Mouse (Mus musculus) cerebellum, adult 2 months (tissue): ENCODE measurements around the gene Cdh22. TPM values are rescaled to one million over a fixed set of nuclear protein-coding genes. Genes with fewer than 3 reads are reported as not detected.
A peak's percentile ranks its signal among the peaks of the same experiment; 100 is the strongest.

Source experiments
- DNase-seq, 2 experiments: peaks; one replicate each; pipeline ENCODE4 v3.0.0; 2021
- H3K27ac ChIP-seq: fragments of 200-500 bp; 2 replicates; pipeline ENCODE4 v1.5.1; 2012; ENCODE audit warnings: low read length, control low read depth, inconsistent platforms; ENCODE audit not compliant: insufficient read depth
- H3K27me3 ChIP-seq: fragments of 200-500 bp; 2 replicates; pipeline ENCODE4 v1.6.1; 2012; ENCODE audit warnings: inconsistent platforms, mild to moderate bottlenecking, low read length, moderate library complexity; ENCODE audit not compliant: control insufficient read depth, insufficient read depth
- H3K4me1 ChIP-seq: fragments of 200-500 bp; 2 replicates; pipeline ENCODE4 v1.6.1; 2011; ENCODE audit warnings: low read length; ENCODE audit not compliant: control insufficient read depth, insufficient read depth
- H3K4me3 ChIP-seq: fragments of 200-500 bp; replicated peaks from 2 replicates; pipeline ENCODE3; 2011; ENCODE audit warnings: mild to moderate bottlenecking, low read depth, low read length, control low read depth; ENCODE audit not compliant: insufficient read depth
- CTCF ChIP-seq: fragments of 200-500 bp; IDR thresholded peaks from 2 replicates; pipeline ENCODE4 v1.5.1; 2011; ENCODE audit warnings: low read depth, mild to moderate bottlenecking, control low read depth, low read length, moderate library complexity, borderline replicate concordance; ENCODE audit not compliant: insufficient read depth
- POLR2A ChIP-seq: fragments of 200-500 bp; IDR thresholded peaks from 2 replicates; pipeline ENCODE4 v1.6.1; 2011; ENCODE audit warnings: low read length, control low read depth, borderline replicate concordance; ENCODE audit not compliant: insufficient read depth
- WGBS: fragments of 180-500 bp; shearing (Covaris S2); methylation state at CpG from one replicate; pipeline ENCODE4 v1.1.7; 2018; 5-methylcytosine and 5-hydroxymethylcytosine counted together
- polyA plus RNA-seq: library from polyadenylated mRNA; depleted of rRNA; stranded (reverse); fragments of >200 nt; gene quantifications from 2 replicates; pipeline ENCODE4 v1.2.3, GENCODE M21; 2012

The Cdh22 gene
- polyA plus RNA-seq, 1 experiment, result 51.9 TPM

DNA sequence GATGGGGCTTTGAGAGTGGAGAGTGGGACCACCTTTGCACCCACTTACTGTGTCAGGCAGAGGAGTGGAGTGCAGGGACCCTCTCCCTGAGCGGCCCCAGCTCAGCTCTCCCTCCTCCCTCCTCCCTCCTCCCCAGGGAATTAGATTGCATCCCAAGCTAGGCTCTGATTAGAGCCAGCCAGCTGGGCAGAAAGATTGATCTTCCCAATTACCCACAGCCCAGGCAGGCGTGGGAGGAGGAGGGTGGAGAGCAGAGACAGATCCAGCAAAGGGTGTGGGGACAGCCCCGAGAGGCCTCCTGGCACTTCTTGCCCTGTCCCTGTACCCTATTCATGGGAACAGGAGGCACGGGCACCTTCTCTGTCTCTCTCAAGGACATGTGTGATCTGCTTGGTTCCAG lies 105.5 kb downstream of the Cdh22 start:
- H3K4me1 ChIP-seq, result no peaks in the 10 kb centered on the region
- DNase-seq, result no peak
- TF ChIP-seq CTCF, result no peak
- no peak for TF ChIP-seq POLR2A
- 73% methylated on average over 4 of the region's 4 CpGs for WGBS
- no peak overlapping the region for H3K4me3 ChIP-seq
- no peak overlapping the region for H3K27ac ChIP-seq
- no peaks in the 10 kb centered on the region for H3K27me3 ChIP-seq

DNA sequence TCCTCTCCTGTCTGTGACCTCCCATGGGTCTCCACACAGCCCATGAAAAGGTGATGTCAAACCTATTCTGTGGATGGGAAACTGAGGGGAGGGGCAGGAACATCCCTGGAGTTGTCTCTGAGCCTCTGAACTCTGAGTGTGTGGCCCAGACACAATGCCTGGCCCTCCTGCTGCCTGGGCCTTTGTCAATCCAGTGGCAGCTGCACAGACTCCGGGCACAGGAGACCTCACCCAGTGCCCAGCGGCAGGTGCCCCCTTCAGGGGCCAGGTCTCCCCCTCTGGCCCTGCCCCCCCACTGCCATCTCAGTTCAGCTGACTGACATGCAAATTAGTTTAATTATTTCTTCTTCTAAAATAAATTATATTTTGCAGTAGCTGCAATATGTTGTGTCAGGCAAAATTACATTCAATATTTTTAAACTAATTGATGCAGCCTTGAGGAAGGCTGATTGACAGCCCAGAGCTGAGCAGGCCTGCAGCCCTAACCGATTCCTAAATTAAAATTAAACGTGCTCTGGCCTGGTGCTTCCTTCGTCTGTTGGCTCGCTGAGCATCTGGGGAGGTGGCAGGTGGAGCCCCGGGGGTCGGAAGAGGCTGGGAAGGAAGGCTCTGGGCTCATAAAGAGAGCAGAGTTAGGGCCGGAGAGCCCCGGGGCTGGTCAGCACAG lies 107.6 kb downstream of the Cdh22 start:
- Histone ChIP-seq H3K4me3 (no peak overlapping the region), H3K27ac (no peak overlapping the region), H3K27me3 (no peaks in the 10 kb centered on the region), H3K4me1 (no peaks in the 10 kb centered on the region)
- no peak for DNase-seq
- 24% methylated on average over 10 of the region's 10 CpGs for WGBS
- TF ChIP-seq POLR2A (no peak), CTCF (no peak)

DNA sequence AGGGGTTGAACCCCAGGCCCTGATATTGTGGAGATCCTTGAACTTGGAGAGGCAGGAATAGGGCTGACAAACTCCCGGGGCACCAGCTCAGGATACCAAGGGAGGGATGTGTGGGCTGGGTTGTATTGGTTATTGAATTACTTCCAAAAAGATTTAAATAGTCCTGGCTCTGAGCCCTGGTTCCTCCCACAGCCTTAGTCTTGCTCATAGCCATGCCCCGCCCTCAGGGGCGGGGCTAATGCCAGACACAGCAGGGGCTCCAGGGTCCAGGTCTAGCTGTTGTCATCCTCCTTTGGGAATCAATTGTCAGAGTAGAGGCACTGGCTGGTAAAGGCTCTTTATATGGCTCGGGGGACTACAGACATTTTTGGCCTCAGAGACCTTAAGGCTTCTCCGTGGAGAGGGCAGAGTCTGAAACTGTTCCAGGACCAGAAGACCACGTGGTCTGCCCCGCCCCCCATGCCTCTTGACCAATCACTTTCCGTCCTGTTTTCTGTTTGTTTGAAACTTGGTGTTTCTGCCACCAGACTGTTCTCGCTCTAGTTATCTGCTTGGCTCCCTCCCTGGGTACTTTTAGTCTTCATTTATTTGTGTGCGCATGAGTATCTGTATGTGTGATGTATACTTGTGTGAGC lies 113.3 kb downstream of the Cdh22 start:
- 28% methylated on average over 10 of the region's 10 CpGs for WGBS
- Histone ChIP-seq H3K27ac (no peak overlapping the region), H3K27me3 (no peaks in the 10 kb centered on the region), H3K4me3 (no peak overlapping the region), H3K4me1 (peaks cover 6% of the 10 kb centered on the region; the same call in 1 of the 2 replicates)
- TF ChIP-seq CTCF (no peak), POLR2A (no peak)
- DNase-seq, result no peak

DNA sequence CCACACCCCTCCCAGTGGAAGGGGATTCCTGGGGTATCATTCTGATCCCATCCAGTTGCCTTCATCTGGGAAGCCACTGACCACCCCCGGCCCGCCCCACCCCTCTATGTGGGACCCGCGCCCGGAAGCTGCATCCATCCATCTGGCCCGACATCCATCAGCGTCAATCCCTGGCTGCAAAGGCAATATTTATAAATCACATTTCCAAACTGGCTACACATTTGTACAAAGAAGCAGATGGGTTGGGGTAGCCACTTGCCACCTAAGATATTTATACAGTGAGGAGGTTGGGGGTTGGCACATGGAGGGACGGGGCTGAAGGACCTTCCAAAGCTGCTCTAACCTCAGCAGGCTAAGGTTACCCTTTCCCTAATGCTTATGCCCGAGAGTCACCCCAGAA lies 113.9 kb downstream of the Cdh22 start:
- H3K4me1 ChIP-seq, result peaks cover 6% of the 10 kb centered on the region; the same call in 1 of the 2 replicates
- no peak overlapping the region for H3K27ac ChIP-seq
- TF ChIP-seq CTCF (no peak), POLR2A (no peak)
- no peak for DNase-seq
- H3K4me3 ChIP-seq, result no peak overlapping the region
- no peaks in the 10 kb centered on the region for H3K27me3 ChIP-seq
- 57% methylated on average over 9 of the region's 9 CpGs for WGBS

DNA sequence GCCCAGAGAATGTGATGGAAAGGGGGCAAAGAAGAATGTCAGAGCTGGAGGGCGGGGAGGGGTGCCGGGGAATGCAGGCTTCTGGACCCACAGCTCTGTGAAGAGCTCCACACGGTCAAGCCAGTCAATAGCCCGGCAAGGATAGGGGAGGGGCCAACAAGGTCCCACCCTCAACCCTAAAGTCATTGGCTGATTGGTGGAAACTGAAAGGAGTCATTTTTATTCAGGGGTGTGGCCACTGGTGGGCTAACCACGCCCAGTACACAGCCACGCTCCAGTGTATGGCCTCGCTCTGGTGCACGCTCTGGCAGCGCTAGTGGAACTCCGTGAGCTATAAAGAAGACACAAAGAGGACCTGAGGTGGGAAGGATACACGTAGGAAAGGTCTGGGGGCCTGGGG lies 120.9 kb downstream of the Cdh22 start:
- 74% methylated on average over 11 of the region's 11 CpGs for WGBS
- H3K4me3 ChIP-seq, result no peak overlapping the region
- no peaks in the 10 kb centered on the region for H3K27me3 ChIP-seq
- TF ChIP-seq POLR2A, result no peak
- no peak for TF ChIP-seq CTCF
- no peak for DNase-seq
- peaks cover 6% of the 10 kb centered on the region; the same call in 1 of the 2 replicates for H3K4me1 ChIP-seq
- H3K27ac ChIP-seq, result no peak overlapping the region

DNA sequence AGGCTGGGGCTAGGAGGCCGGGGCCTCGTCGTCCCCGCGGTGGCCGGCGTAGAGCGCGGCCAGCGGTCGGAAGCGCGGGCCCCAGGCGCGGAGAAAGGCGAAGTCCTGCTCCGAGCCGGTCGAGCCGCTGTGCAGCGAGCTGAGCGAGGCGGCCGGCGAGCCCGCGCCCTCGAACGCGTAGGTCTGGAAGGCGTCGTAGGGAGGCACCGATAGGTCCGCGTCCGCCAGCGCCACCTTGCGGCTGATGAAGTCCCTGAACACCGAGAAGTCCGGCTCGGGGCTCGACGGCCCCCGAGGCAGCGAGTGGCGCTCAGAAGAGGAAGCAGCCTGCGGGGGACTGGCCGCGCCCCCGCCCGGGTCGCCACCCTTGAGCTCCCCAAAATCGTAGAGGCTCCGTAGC lies 122.5 kb downstream of the Cdh22 start:
- no peak overlapping the region for H3K4me3 ChIP-seq
- WGBS, result 14% methylated on average over 54 of the region's 54 CpGs
- peak; percentile 72 for TF ChIP-seq CTCF
- no peak for TF ChIP-seq POLR2A

DNA sequence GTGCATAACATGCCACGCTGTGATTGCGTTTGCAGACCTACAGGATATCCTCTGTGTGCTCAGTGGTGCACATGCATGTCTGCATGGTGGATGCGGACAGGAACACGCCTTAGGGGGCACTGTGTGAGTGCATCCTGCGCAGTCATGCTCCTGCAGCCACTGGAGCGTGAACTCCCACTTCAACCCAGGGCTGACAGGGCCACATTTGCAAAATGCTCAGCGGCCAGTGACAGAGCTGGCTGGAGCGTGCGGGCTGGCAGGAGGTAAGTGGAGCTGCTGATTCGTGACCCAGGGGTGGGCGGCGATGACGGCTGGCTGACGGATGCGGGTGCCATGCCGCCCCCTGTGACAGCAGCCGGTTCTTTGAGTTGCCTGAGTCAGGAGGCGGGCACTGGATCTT lies 128.1 kb downstream of the Cdh22 start:
- no peak overlapping the region for H3K27ac ChIP-seq
- no peak overlapping the region for H3K4me3 ChIP-seq
- TF ChIP-seq POLR2A, result no peak
- TF ChIP-seq CTCF, result no peak
- peaks cover 7% of the 10 kb centered on the region for H3K4me1 ChIP-seq
- WGBS, result 11% methylated on average over 18 of the region's 18 CpGs
- no peak for DNase-seq
- no peaks in the 10 kb centered on the region for H3K27me3 ChIP-seq

More for the DNA sequence above, 122.5 kb downstream of the Cdh22 start:
- DNase-seq, result peak; percentile 68 to 77
- H3K27me3 ChIP-seq, result no peaks in the 10 kb centered on the region
- no peak overlapping the region for H3K27ac ChIP-seq
- H3K4me1 ChIP-seq, result no peaks in the 10 kb centered on the region

DNA sequence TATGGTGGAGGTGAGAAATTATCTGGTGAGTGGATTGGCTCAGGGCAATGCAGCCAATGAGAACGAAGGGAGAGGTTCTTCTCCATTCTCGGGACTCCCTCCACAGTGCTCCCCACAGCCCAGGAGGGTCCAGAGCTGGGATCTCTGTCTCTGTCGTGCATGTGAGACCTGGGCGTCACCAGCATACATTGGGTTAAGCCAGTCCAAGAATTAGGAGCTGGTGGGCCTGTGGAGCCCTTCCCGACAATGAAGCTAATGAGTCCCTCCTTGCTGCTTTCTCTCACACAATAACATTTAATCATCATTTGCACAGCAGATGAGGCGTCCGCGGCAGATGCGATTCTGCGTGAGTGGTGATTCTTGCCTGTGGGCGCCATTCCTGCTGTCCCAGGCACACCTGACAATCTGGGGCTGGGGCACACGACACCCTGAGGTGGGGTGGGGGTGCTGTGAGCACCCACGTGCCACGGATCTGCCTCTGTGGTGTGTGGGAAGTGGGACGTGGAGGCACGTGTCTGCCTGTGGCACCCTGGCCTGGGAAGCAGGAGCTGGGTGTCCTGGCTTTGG lies 129.1 kb downstream of the Cdh22 start:
- TF ChIP-seq POLR2A, result no peak
- TF ChIP-seq CTCF, result no peak
- Histone ChIP-seq H3K4me1 (peaks cover 7% of the 10 kb centered on the region), H3K27me3 (no peaks in the 10 kb centered on the region), H3K4me3 (no peak overlapping the region), H3K27ac (no peak overlapping the region)
- WGBS, result 84% methylated on average over 16 of the region's 16 CpGs
- DNase-seq, result no peak

DNA sequence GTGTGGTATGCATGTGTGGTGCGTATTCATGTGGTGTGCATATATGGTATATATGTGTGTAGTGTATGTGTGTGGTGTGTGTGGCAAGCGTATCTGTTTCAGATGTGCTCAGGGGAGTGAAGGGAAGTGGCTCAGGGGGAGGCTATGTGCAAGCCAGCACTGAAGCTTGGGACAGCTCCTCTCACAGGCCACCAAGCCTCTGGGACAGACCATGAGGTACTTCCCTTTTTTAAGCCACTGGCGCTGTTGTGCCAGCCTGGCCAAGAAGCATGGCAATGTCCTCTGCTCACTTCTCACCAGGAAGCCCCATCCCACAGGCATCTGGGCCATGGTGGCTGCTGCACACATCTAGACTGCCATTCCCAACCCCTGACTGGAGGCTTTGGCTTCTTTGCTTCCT lies 131.7 kb downstream of the Cdh22 start:
- H3K4me3 ChIP-seq, result no peak overlapping the region
- no peak for TF ChIP-seq POLR2A
- no peak for TF ChIP-seq CTCF
- H3K27me3 ChIP-seq, result no peaks in the 10 kb centered on the region
- DNase-seq, result no peak
- H3K27ac ChIP-seq, result no peak overlapping the region
- 92% methylated on average over 3 of the region's 3 CpGs for WGBS
- H3K4me1 ChIP-seq, result peaks cover 7% of the 10 kb centered on the region
